Mouse (Mus musculus): ENCODE results near the gene Cage1.

GRCm38 (mm10) chr13:37962541-37962940 is 74.3 kb downstream of the Cage1 start:
- no peak for TF ChIP-seq POLR2A (IDR thresholded peaks at IDR 0.05; ENCODE audit: extremely low read depth, insufficient read depth, low read length)
- TF ChIP-seq CTCF (IDR thresholded peaks at IDR 0.05; ENCODE audit: low read depth, low read length): no peak

Measured in liver, adult 2 months (tissue).